Mouse (Mus musculus) E14TG2a.4 (cell line): ENCODE results near the gene Rmi1.

Experiments used
- H3K27me3 ChIP-seq: 2 replicates; pipeline ENCODE4 v1.6.1; 2014; ENCODE audit warnings: low read length, control low read depth; ENCODE audit not compliant: insufficient read depth
- H3K36me3 ChIP-seq: 2 replicates; pipeline ENCODE4 v1.6.1; 2014; ENCODE audit warnings: low read length, control low read depth; ENCODE audit not compliant: insufficient read depth
- H3K4me1 ChIP-seq: replicated peaks from 2 replicates; pipeline ENCODE4 v1.6.1; 2014; ENCODE audit warnings: low read depth, low read length, control low read depth
- H3K4me3 ChIP-seq: replicated peaks from 2 replicates; pipeline ENCODE4 v1.5.1; 2014; ENCODE audit warnings: mild to moderate bottlenecking, low read length
- H3K9me3 ChIP-seq: 2 replicates; pipeline ENCODE4 v1.6.1; 2014; ENCODE audit warnings: low read length, control low read depth
- CTCF ChIP-seq: conservative IDR thresholded peaks from 2 replicates; pipeline ENCODE4 v1.5.1; 2014; ENCODE audit warnings: low read length
- NANOG ChIP-seq: IDR thresholded peaks from 2 replicates; pipeline ENCODE4 v1.6.1; 2014; ENCODE audit warnings: borderline replicate concordance, low read length, mixed read lengths
- POU5F1 ChIP-seq: IDR thresholded peaks from 2 replicates; pipeline ENCODE4 v1.6.1; 2014; ENCODE audit warnings: low read length, borderline replicate concordance

The Rmi1 gene

GRCm38 (mm10) chr13:58415838-58416237 lies 13.8 kb downstream of the Rmi1 start:
- Histone ChIP-seq H3K9me3 (peaks cover 10% of the 10 kb centered on the region; the same call in 1 of the 2 replicates), H3K4me3 (no peak overlapping the region), H3K27me3 (peaks cover 2% of the 10 kb centered on the region; the same call in 1 of the 2 replicates), H3K4me1 (no peaks in the 10 kb centered on the region), H3K36me3 (peaks cover 3% of the 10 kb centered on the region; the same call in 1 of the 2 replicates)
- TF ChIP-seq NANOG (no peak), POU5F1 (no peak), CTCF (no peak)

GRCm38 (mm10) chr13:58418656-58419055 lies 16.6 kb downstream of the Rmi1 start:
- no peak overlapping the region for H3K4me3 ChIP-seq
- no peak for TF ChIP-seq CTCF
- H3K27me3 ChIP-seq, result peaks cover 2% of the 10 kb centered on the region; the same call in 1 of the 2 replicates
- H3K9me3 ChIP-seq, result no peaks in the 10 kb centered on the region
- H3K36me3 ChIP-seq, result no peaks in the 10 kb centered on the region
- peaks cover 7% of the 10 kb centered on the region for H3K4me1 ChIP-seq

GRCm38 (mm10) chr13:58419266-58419665 lies 17.2 kb downstream of the Rmi1 start:
- TF ChIP-seq POU5F1, result no peak
- TF ChIP-seq CTCF, result no peak
- no peak for TF ChIP-seq NANOG
- Histone ChIP-seq H3K4me1 (peaks cover 9% of the 10 kb centered on the region), H3K9me3 (no peaks in the 10 kb centered on the region), H3K4me3 (no peak overlapping the region), H3K27me3 (peaks cover 2% of the 10 kb centered on the region; the same call in 1 of the 2 replicates), H3K36me3 (no peaks in the 10 kb centered on the region)

- peaks cover 4% of the 10 kb centered on the region; the same call in 1 of the 2 replicates for H3K27me3 ChIP-seq
- TF ChIP-seq CTCF, result no peak
- no peak for TF ChIP-seq POU5F1
- no peak for TF ChIP-seq NANOG
- no peak overlapping the region for H3K4me3 ChIP-seq
- H3K36me3 ChIP-seq, result no peaks in the 10 kb centered on the region
- H3K9me3 ChIP-seq, result no peaks in the 10 kb centered on the region
- H3K4me1 ChIP-seq, result peaks cover 9% of the 10 kb centered on the region
These were observed 19.0 kb downstream of the Rmi1 start for GRCm38 (mm10) chr13:58421026-58421425.

DNA sequence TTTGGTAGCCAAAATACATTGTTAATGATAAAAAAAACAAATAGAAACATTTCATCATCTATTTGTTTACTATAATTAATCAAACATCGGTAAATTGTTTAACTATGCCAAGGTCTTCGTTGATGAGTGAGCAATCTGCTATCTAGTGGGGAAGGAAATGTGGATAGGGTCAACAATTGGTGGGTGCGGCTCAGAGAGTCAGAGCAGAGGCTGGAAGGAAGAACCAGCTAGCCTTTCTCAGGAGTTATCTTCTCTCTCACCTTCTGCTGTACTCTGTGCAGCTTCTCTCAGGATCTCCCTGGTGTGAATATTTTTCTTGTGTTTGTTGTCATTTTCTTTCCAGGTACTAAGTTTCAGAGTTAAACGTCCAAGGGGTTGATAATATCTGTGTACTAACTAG lies 20.2 kb downstream of the Rmi1 start:
- Histone ChIP-seq H3K4me3 (no peak overlapping the region), H3K36me3 (no peaks in the 10 kb centered on the region), H3K4me1 (peaks cover 9% of the 10 kb centered on the region), H3K27me3 (peaks cover 3% of the 10 kb centered on the region), H3K9me3 (no peaks in the 10 kb centered on the region)
- no peak for TF ChIP-seq NANOG
- no peak for TF ChIP-seq POU5F1
- TF ChIP-seq CTCF, result no peak

DNA sequence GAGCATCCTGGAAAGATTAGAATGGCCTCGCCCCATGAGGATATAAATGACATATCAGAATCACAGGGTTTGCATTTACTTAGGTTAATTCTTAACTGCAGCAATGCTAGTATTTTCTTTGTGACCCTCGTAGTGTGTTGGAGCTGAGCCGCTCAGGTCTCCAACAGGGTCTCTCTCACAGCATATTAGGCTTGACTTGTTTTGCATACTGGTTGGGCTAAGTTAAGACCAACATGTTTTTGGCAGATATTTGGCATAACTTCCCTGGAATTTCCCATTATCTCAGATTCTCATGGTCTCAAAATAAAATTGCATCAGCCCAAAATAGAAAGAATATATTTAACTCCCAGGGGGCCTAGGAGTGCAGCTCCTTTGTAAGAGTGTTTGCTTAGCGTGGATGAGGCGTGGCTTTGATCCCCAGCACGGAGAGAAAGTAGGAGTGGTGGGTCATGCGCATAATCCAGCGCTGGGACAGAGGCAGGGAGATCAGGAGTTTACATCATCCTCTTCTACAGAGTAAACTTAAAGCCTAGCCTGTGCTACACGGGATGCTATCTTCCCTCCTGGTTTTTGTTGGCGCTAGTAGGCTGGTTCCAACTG lies 21.1 kb downstream of the Rmi1 start:
- TF ChIP-seq CTCF, result no peak
- peak; percentile 77 for TF ChIP-seq POU5F1
- TF ChIP-seq NANOG, result no peak
- Histone ChIP-seq H3K36me3 (no peaks in the 10 kb centered on the region), H3K9me3 (no peaks in the 10 kb centered on the region), H3K27me3 (peaks cover 3% of the 10 kb centered on the region), H3K4me3 (no peak overlapping the region), H3K4me1 (peaks cover 9% of the 10 kb centered on the region)

DNA sequence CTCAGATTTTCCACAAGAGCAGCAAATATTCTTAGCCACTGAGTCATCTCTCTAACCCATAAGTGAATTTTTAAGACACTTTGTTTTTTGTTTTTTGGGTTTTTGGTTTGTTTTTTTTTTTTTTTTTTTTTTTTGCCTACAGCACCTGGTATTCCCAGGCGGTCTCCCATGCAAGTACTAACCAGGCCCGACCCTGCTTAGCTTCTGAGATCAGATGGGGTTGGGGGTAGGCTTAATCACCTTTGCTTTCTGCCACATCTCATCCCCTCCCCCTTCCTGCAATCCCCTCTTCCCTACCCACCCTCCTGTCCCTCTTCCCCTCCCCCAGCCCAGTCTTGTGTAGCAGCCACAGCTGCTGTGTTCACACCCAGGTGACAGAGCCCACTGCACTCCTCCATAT lies 37.7 kb downstream of the Rmi1 start:
- H3K36me3 ChIP-seq, result no peaks in the 10 kb centered on the region
- H3K4me3 ChIP-seq, result no peak overlapping the region
- no peak for TF ChIP-seq CTCF
- no peak for TF ChIP-seq POU5F1
- TF ChIP-seq NANOG, result no peak
- peaks cover 5% of the 10 kb centered on the region; the same call in 1 of the 2 replicates for H3K27me3 ChIP-seq
- peaks cover 16% of the 10 kb centered on the region for H3K4me1 ChIP-seq
- H3K9me3 ChIP-seq, result peaks cover 5% of the 10 kb centered on the region; the same call in 1 of the 2 replicates

- Histone ChIP-seq H3K4me3 (no peak overlapping the region), H3K36me3 (no peaks in the 10 kb centered on the region), H3K27me3 (peaks cover 5% of the 10 kb centered on the region; the same call in 1 of the 2 replicates), H3K4me1 (peaks cover 30% of the 10 kb centered on the region), H3K9me3 (no peaks in the 10 kb centered on the region)
- TF ChIP-seq CTCF (no peak), NANOG (no peak), POU5F1 (no peak)
These were observed 41.3 kb downstream of the Rmi1 start for GRCm38 (mm10) chr13:58443326-58443725.

- Histone ChIP-seq H3K36me3 (no peaks in the 10 kb centered on the region), H3K4me3 (0 out of 2 replicates have a peak overlapping the region, but pooled peaks have one; percentile 7), H3K4me1 (peaks cover 30% of the 10 kb centered on the region), H3K27me3 (peaks cover 5% of the 10 kb centered on the region; the same call in 1 of the 2 replicates), H3K9me3 (no peaks in the 10 kb centered on the region)
- TF ChIP-seq POU5F1, result no peak
- TF ChIP-seq NANOG, result no peak
- no peak for TF ChIP-seq CTCF
These were observed 41.7 kb downstream of the Rmi1 start for GRCm38 (mm10) chr13:58443787-58444186.
